Comparison of ENCODE assay signal across 26 mouse cellular contexts in the genomic region with DNA sequence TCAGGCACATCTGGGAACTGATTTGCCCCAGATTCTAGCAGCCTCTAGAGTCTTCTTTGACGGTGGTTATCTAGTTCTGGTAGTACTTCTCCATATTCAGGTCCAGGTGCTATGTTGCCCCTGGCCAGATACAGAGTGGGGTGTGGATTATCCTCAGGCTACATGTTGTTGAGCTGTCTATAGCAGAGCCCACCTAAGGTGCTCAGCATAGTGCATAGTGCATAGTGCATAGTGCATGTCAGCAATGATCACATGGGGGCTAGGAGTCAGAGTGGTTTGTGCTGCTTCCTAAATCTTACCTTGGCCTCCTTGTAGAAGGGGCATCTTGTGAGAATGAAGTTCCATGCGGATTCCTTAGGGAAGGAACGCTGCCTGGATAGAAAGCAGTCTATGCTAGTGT.
DNase-seq lines count a peak whose midpoint lies in the region; ATAC-seq lines count a peak whose summit lies in the region.
"Had no signal": no experiment of that assay in that cellular context is flagged by ENCODE, and none has a peak within 500 bp of the region (broad histone marks: within the 10 kb centered on the region; RNA-seq: fewer than 3 reads in every experiment).

No protein-coding gene starts in this region.

- H3K9ac ChIP-seq in heart, embryonic 11.5 days (ENCODE audit: low read depth, low read length), result no peak overlapping the region
- H3K9ac ChIP-seq in hindbrain, embryonic 15.5 days, result no peak overlapping the region
- H3K9ac ChIP-seq in midbrain, embryonic 13.5 days (replicated peaks), result no peak overlapping the region
- no peak overlapping the region for H3K9ac ChIP-seq in midbrain, embryonic 16.5 days (ENCODE audit: low read depth, low read length)
- H3K9ac ChIP-seq: embryonic facial prominence, embryonic 12.5 days; embryonic facial prominence, embryonic 15.5 days; forebrain, postnatal 0 days; heart, embryonic 13.5 days had no signal

- no peak overlapping the region for H3K4me3 ChIP-seq in heart, embryonic 11.5 days (ENCODE audit: low read depth, low read length)
- H3K4me3 ChIP-seq in hindbrain, embryonic 15.5 days, result no peak overlapping the region
- H3K4me3 ChIP-seq in hindbrain, embryonic 10.5 days, result no peak overlapping the region
- H3K4me3 ChIP-seq in midbrain, embryonic 13.5 days (replicated peaks), result no peak overlapping the region
- no peak overlapping the region for H3K4me3 ChIP-seq in midbrain, embryonic 16.5 days (ENCODE audit: low read depth, low read length)
- H3K4me3 ChIP-seq: embryonic facial prominence, embryonic 12.5 days; embryonic facial prominence, embryonic 15.5 days; gastrocnemius, adult 2 months; heart, embryonic 13.5 days had no signal

- peak; percentile 85 for DNase-seq in heart, adult 11 months
- DNase-seq in hindbrain, embryonic 10.5 days (ENCODE audit: low spot score), result no peak
- DNase-seq in lung, postnatal 14 days, result no peak
- DNase-seq: adrenal gland, adult 2 months; adrenal gland, postnatal 14 days; cerebellum, adult 11 months; cerebellum, adult 2 months; cerebellum, adult 9-11 months; cerebellum, postnatal 25 days; forebrain, postnatal 0 days; gastrocnemius, adult 2 months; gastrocnemius, postnatal 14 days; heart, adult 18-20 months; heart, postnatal 14 days; heart, postnatal 4 days had no signal

- WGBS in heart, embryonic 11.5 days (ENCODE audit: insufficient replicate concordance), result 66% methylated on average over 3 of the region's 3 CpGs
- 73% methylated on average over 3 of the region's 3 CpGs for WGBS in hindbrain, embryonic 15.5 days
- 84% methylated on average over 3 of the region's 3 CpGs for WGBS in hindbrain, embryonic 10.5 days
- 84% methylated on average over 3 of the region's 3 CpGs for WGBS in midbrain, embryonic 13.5 days
- 91% methylated on average over 3 of the region's 3 CpGs for WGBS in midbrain, embryonic 16.5 days

- no peaks in the 10 kb centered on the region for H3K9me3 ChIP-seq in heart, embryonic 11.5 days (replicated peaks; ENCODE audit: control insufficient read depth, low read length)
- no peaks in the 10 kb centered on the region for H3K9me3 ChIP-seq in hindbrain, embryonic 15.5 days
- no peaks in the 10 kb centered on the region for H3K9me3 ChIP-seq in hindbrain, embryonic 10.5 days
- no peaks in the 10 kb centered on the region for H3K9me3 ChIP-seq in midbrain, embryonic 13.5 days
- H3K9me3 ChIP-seq in midbrain, embryonic 16.5 days (replicated peaks; ENCODE audit: control insufficient read depth, low read length, poor library complexity, severe bottlenecking), result no peaks in the 10 kb centered on the region
- H3K9me3 ChIP-seq: embryonic facial prominence, embryonic 12.5 days; embryonic facial prominence, embryonic 15.5 days; heart, embryonic 13.5 days had no signal

- no peak for ATAC-seq in heart, embryonic 11.5 days (replicated peaks; ENCODE audit: insufficient number of reproducible peaks, low FRiP score, low TSS enrichment)
- ATAC-seq in hindbrain, embryonic 15.5 days (ENCODE audit: low FRiP score, low read depth), result peak; percentile 27; the same call in 1 of the 2 replicates
- ATAC-seq in midbrain, embryonic 13.5 days, result peak; percentile 58; the same call in 1 of the 2 replicates
- ATAC-seq in midbrain, embryonic 16.5 days, result no peak
- ATAC-seq: forebrain, embryonic 14.5 days; forebrain, postnatal 0 days; intestine, embryonic 16.5 days; Patski had no signal

- H3K4me2 ChIP-seq in heart, embryonic 11.5 days, result no peak overlapping the region
- H3K4me2 ChIP-seq in hindbrain, embryonic 15.5 days, result no peak overlapping the region
- H3K4me2 ChIP-seq in midbrain, embryonic 13.5 days (replicated peaks), result no peak overlapping the region
- no peak overlapping the region for H3K4me2 ChIP-seq in midbrain, embryonic 16.5 days (ENCODE audit: low read length)
- H3K4me2 ChIP-seq: embryonic facial prominence, embryonic 12.5 days; embryonic facial prominence, embryonic 15.5 days; heart, embryonic 13.5 days had no signal

- no peaks in the 10 kb centered on the region for H3K4me1 ChIP-seq in heart, embryonic 11.5 days (ENCODE audit: control insufficient read depth, insufficient read depth, low read length)
- 0 out of 2 replicates have a peak, but pooled peaks cover under 1% of the 10 kb centered on the region for H3K4me1 ChIP-seq in hindbrain, embryonic 15.5 days (replicated peaks)
- peaks cover 11% of the 10 kb centered on the region; the same call in 1 of the 2 replicates for H3K4me1 ChIP-seq in hindbrain, embryonic 10.5 days (replicated peaks)
- H3K4me1 ChIP-seq in midbrain, embryonic 13.5 days (replicated peaks), result peaks cover 7% of the 10 kb centered on the region
- no peaks in the 10 kb centered on the region for H3K4me1 ChIP-seq in midbrain, embryonic 16.5 days (ENCODE audit: control insufficient read depth, insufficient read depth, low read length)
- H3K4me1 ChIP-seq: embryonic facial prominence, embryonic 12.5 days; heart, embryonic 13.5 days had no signal

- H3K27me3 ChIP-seq in heart, embryonic 11.5 days (ENCODE audit: control insufficient read depth, insufficient read depth, low read length), result no peaks in the 10 kb centered on the region
- no peaks in the 10 kb centered on the region for H3K27me3 ChIP-seq in hindbrain, embryonic 15.5 days
- H3K27me3 ChIP-seq in hindbrain, embryonic 10.5 days (ENCODE audit: insufficient read depth, poor library complexity, severe bottlenecking), result no peaks in the 10 kb centered on the region
- no peaks in the 10 kb centered on the region for H3K27me3 ChIP-seq in midbrain, embryonic 13.5 days
- no peaks in the 10 kb centered on the region for H3K27me3 ChIP-seq in midbrain, embryonic 16.5 days (ENCODE audit: control insufficient read depth, insufficient read depth, low read depth, low read length)
- H3K27me3 ChIP-seq: embryonic facial prominence, embryonic 12.5 days; embryonic facial prominence, embryonic 15.5 days; heart, embryonic 13.5 days; Patski had no signal

- H3K27ac ChIP-seq in heart, embryonic 11.5 days (ENCODE audit: low read depth, low read length), result no peak overlapping the region
- no peak overlapping the region for H3K27ac ChIP-seq in hindbrain, embryonic 15.5 days (replicated peaks)
- H3K27ac ChIP-seq in hindbrain, embryonic 10.5 days, result no peak overlapping the region
- no peak overlapping the region for H3K27ac ChIP-seq in midbrain, embryonic 13.5 days
- H3K27ac ChIP-seq in midbrain, embryonic 16.5 days (ENCODE audit: low read length), result no peak overlapping the region
- H3K27ac ChIP-seq: embryonic facial prominence, embryonic 12.5 days; embryonic facial prominence, embryonic 15.5 days; gastrocnemius, adult 2 months; heart, embryonic 13.5 days had no signal

- no peaks in the 10 kb centered on the region for H3K36me3 ChIP-seq in heart, embryonic 11.5 days (ENCODE audit: control insufficient read depth, insufficient read depth, low read length)
- no peaks in the 10 kb centered on the region for H3K36me3 ChIP-seq in hindbrain, embryonic 15.5 days
- H3K36me3 ChIP-seq in hindbrain, embryonic 10.5 days, result no peaks in the 10 kb centered on the region
- no peaks in the 10 kb centered on the region for H3K36me3 ChIP-seq in midbrain, embryonic 13.5 days
- no peaks in the 10 kb centered on the region for H3K36me3 ChIP-seq in midbrain, embryonic 16.5 days (ENCODE audit: control insufficient read depth, insufficient read depth, low read length)
- H3K36me3 ChIP-seq: embryonic facial prominence, embryonic 12.5 days; embryonic facial prominence, embryonic 15.5 days; G1E; heart, embryonic 13.5 days had no signal

Comparison
In these comparisons a context has a peak if more than half of its experiments do, and no peak if none do; other contexts are left out.
1. ATAC-seq: peak in hindbrain, embryonic 15.5 days (single experiment) and midbrain, embryonic 13.5 days (single experiment); none in heart, embryonic 11.5 days (single experiment) and midbrain, embryonic 16.5 days (single experiment).